Mouse (Mus musculus) bone marrow macrophage, adult 2 months (primary cell): ENCODE results near the gene Rbm4b.

ENCODE experiments used
- CTCF ChIP-seq: IDR thresholded peaks from 2 replicates; pipeline ENCODE4 v1.5.1; 2012; ENCODE audit warnings: low read depth, mild to moderate bottlenecking, low read length, moderate library complexity
- POLR2A ChIP-seq: IDR thresholded peaks from 2 replicates; pipeline ENCODE4 v1.6.1; 2012; ENCODE audit warnings: mild to moderate bottlenecking, low read depth, low read length, borderline replicate concordance

DNA sequence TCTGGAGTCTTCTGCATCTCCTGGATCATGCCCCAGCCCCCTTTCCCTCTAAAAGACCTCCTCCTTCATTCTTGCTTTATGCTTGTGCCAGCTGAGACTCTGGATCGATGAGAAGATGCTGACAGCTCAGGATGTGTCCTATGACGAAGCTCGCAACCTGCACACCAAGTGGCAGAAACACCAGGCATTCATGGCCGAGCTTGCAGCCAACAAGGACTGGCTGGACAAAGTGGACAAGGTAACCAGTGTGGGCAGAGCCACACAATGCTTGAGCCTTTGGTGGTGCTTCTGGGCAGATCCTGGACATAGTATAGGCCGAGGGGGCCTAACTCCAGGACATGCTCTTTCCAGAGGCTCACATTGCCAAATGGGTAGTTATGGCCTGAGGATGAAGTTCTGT lies 16.5 kb upstream of the Rbm4b start:
- TF ChIP-seq CTCF, result no peak
- no peak for TF ChIP-seq POLR2A
